Mouse (Mus musculus) erythroblast, embryonic 14.5 days (primary cell): ENCODE measurements around the gene Zc3h12c.

Source experiments
- GATA1 ChIP-seq: IDR thresholded peaks from 2 replicates; pipeline ENCODE4 v1.6.1; 2012; ENCODE audit warnings: low read length, inconsistent platforms, mixed read lengths
- TAL1 ChIP-seq: IDR thresholded peaks from 3 replicates; pipeline ENCODE4 v1.6.1; 2012; ENCODE audit warnings: low read length, inconsistent platforms, mixed read lengths

GRCm38 (mm10) chr9:52110738-52111137, 57.6 kb downstream of the Zc3h12c start:
- TF ChIP-seq GATA1: no peak
- TF ChIP-seq TAL1: no peak
